Mouse (Mus musculus) forebrain, embryonic 14.5 days (tissue): ENCODE measurements around the gene Syngr3. TPM values are rescaled to one million over a fixed set of nuclear protein-coding genes. Genes with fewer than 3 reads are reported as not detected.
A peak's percentile ranks its signal among the peaks of the same experiment; 100 is the strongest.

Experiments used
- ATAC-seq: fragments of 200-750 bp; cut with Nextera tagmentation; 2 replicates; pipeline ENCODE4 v1.8.0; 2017; ENCODE audit warnings: mild to moderate bottlenecking, moderate library complexity
- DNase-seq: peaks from one replicate; pipeline ENCODE4 v3.0.0-alpha.2; 2015; ENCODE audit warnings: low spot score
- H3K27ac ChIP-seq: fragments of 300-500 bp; sonication (generic); 2 replicates; pipeline ENCODE4 v1.5.1; 2014; ENCODE audit warnings: low read depth, mild to moderate bottlenecking, control low read depth, low read length, moderate library complexity
- H3K27me3 ChIP-seq: fragments of 300-500 bp; sonication (generic); replicated peaks from 2 replicates; pipeline ENCODE4 v1.6.1; 2014; ENCODE audit warnings: low read length, control low read depth, mixed read lengths; ENCODE audit not compliant: control insufficient read depth, insufficient read depth
- H3K36me3 ChIP-seq: fragments of 300-500 bp; sonication (generic); 2 replicates; pipeline ENCODE4 v1.6.1; 2014; ENCODE audit warnings: low read length, control low read depth; ENCODE audit not compliant: control insufficient read depth, insufficient read depth
- H3K4me1 ChIP-seq: fragments of 300-500 bp; sonication (generic); 2 replicates; pipeline ENCODE4 v1.6.1; 2014; ENCODE audit warnings: antibody characterized with exemption, low read length, control low read depth; ENCODE audit not compliant: control insufficient read depth, insufficient read depth
- H3K4me2 ChIP-seq: fragments of 300-500 bp; sonication (generic); 2 replicates; pipeline ENCODE4 v1.6.1; 2014; ENCODE audit warnings: mild to moderate bottlenecking, control low read depth, low read length
- H3K4me3 ChIP-seq: fragments of 300-500 bp; sonication (generic); 2 replicates; pipeline ENCODE4 v1.5.1; 2014; ENCODE audit warnings: low read depth, low read length, control low read depth
- H3K9ac ChIP-seq: fragments of 300-500 bp; sonication (generic); 2 replicates; pipeline ENCODE4 v1.6.1; 2014; ENCODE audit warnings: mild to moderate bottlenecking, low read length, control low read depth, moderate library complexity
- H3K9me3 ChIP-seq: fragments of 300-500 bp; sonication (generic); replicated peaks from 2 replicates; pipeline ENCODE4 v1.6.1; 2016; ENCODE audit warnings: low read length, control low read depth, mixed read lengths; ENCODE audit not compliant: control insufficient read depth
- WGBS: fragments of 180-500 bp; shearing (Covaris S2); extraction: QIAGEN DNeasy Blood & Tissue Kit; methylation state at CpG from one replicate; pipeline ENCODE4 v1.1.7; 2014; 5-methylcytosine and 5-hydroxymethylcytosine counted together
- polyA plus RNA-seq: library from polyadenylated mRNA; unstranded; fragments of >200 nt; fragmentation: Nextera tagmentation; extraction: Ambion mirVana; gene quantifications from 2 replicates; pipeline ENCODE4 v1.2.1, GENCODE M21; 2014

Gene Syngr3
- polyA plus RNA-seq, 1 experiment from 2014 or later: 105 TPM

DNA sequence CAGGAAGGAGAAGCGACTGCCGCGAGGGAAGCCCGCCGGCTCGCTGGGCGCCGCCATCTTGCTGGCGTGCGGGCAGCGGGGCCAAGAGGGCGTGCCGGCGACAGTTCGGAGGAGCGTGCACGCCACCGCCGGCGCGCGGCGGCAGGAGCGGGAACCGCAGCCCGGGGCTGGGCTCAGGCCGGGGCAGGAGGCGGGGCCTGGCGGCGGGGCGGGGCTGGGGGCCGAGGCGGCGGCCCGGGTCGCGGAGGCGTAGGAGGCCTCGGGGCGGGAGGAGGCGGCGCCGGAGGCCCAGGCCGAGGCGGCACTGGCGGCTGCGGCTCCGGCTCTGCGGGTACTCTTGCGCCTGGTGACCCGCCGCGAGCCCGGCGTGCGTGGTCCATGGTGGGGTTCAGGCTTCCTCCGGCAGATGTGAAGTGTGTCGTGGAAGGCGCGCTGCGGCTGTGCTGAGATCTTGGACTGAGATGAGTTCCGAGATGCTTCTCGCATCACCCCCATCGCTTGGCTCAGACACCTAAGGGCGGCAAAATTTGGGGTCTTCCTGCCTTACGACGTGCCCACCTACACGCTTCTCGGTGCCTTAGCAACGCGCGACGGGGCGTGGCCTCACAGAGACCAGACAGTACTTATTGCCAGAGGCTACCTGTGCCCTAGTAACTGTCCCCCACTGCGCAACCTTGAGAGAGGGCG is 6.4 kb upstream of the Syngr3 start, which contains the start of the genes Gfer and Noxo1:
Gene Gfer (minus strand): TSS at position 146 of the 687 bp plus-strand sequence.
Gene Noxo1 (plus strand): TSS at position 224 of the 687 bp plus-strand sequence.
- peak within 1 kb of the TSS; percentile 80 for H3K4me2 ChIP-seq
- under 1% methylated on average over 70 of the region's 76 CpGs for WGBS
- H3K9ac ChIP-seq: peak within 1 kb of the TSS; percentile 85
- peak within 1 kb of the TSS; percentile 80 for H3K27ac ChIP-seq
- ATAC-seq (peak; percentile 94), DNase-seq (peak; percentile 87)
- peaks cover 23% of the 10 kb centered on the region for H3K36me3 ChIP-seq
- H3K4me1 ChIP-seq: peaks cover 12% of the 10 kb centered on the region
- no peaks in the 10 kb centered on the region for H3K9me3 ChIP-seq
- H3K27me3 ChIP-seq: no peaks in the 10 kb centered on the region
- H3K4me3 ChIP-seq: peak within 1 kb of the TSS; percentile 73

DNA sequence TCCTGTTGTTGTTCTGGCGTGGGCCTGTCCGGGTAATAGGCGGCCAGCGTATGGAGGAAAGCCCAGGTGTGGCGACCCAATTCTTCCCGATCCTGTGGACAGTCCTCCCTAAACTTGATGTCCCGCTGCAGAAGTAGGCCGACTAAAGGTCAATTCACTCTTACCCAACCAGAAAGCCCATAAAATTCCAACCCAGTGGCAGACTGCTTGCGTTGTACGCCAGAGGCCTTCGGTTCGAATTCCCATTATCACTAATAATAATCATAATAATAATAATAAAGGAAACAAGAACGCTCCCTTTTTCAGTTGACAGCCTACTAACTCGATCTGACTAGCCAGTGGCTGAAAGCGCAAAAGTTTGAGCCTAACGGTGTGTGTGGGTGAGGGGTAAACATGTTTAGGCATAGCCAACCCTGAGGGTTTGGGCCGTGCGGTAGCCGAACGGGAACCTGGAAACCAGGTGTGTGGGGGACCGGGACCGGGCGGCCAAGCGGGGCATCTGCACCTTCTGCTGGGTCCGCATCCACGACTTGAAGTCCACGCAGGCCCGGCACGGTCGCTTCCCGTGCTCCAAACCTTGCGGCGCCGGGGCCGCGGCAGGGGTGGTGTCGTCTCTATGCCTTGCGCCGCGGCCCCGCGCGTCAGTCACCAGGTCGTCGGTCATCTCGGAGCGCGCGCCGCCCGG is 5.7 kb upstream of the Syngr3 start:
- Histone ChIP-seq H3K4me1 (peaks cover 14% of the 10 kb centered on the region), H3K4me3 (peak overlapping the region; percentile 73), H3K36me3 (peaks cover 16% of the 10 kb centered on the region), H3K4me2 (peak overlapping the region; percentile 80), H3K27me3 (0 out of 2 replicates have a peak, but pooled peaks cover 5% of the 10 kb centered on the region), H3K27ac (peak overlapping the region; percentile 80), H3K9ac (peak overlapping the region; percentile 85), H3K9me3 (no peaks in the 10 kb centered on the region)
- no peak for DNase-seq
- WGBS: 7% methylated on average over 51 of the region's 51 CpGs
- ATAC-seq: no peak; the same call in none of the 2 replicates

DNA sequence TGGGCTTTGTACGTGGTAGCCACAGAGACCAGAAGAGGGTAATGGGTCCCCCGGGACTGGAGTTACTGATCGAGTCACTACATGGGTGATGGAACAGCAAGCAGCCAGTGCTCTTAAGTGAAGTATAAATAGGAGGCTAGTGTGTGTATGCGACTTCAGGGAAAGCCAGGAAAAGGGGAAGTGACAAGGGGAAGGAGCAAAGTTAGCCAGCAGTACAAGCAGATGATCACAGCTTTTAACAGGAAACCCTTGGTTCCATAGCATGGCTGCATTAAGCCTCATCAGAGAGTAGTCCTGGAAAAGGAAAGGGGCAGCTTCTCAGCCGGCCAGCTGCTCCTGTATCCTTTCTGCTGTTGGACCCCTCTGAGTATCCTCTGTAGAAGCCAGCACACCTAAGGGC is 2.6 kb upstream of the Syngr3 start:
- no peak overlapping the region for H3K27ac ChIP-seq
- no peak for DNase-seq
- H3K4me3 ChIP-seq: no peak overlapping the region
- WGBS: 84% methylated on average over 5 of the region's 5 CpGs
- H3K27me3 ChIP-seq: peaks cover 16% of the 10 kb centered on the region
- peaks cover 14% of the 10 kb centered on the region for H3K4me1 ChIP-seq
- peaks cover 7% of the 10 kb centered on the region; the same call in 1 of the 2 replicates for H3K36me3 ChIP-seq
- H3K9ac ChIP-seq: no peak overlapping the region
- no peaks in the 10 kb centered on the region for H3K9me3 ChIP-seq
- no peak for ATAC-seq
- H3K4me2 ChIP-seq: no peak overlapping the region

DNA sequence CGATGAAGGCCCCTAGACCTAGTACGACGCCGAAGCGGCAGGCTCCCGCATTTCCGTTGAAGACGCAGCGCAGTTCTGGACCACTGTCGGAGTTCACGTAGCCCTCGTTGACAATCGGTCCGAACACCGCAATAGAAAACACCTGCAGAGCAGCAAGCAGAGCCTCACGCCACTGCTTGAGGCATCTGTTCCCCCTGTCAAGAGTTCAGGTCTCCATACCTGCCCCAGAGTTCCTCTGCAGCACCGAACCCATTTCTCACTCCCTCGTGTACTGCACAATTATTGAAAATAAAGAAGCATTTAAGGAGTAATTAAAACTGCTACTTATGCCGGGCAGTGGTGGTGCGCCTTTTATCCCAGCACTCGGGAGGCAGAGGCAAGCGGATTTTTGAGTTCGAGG is 2.2 kb downstream of the Syngr3 start:
- Histone ChIP-seq H3K27ac (no peak overlapping the region), H3K9me3 (no peaks in the 10 kb centered on the region), H3K36me3 (peaks cover 2% of the 10 kb centered on the region; the same call in 1 of the 2 replicates), H3K27me3 (peaks cover 19% of the 10 kb centered on the region), H3K4me1 (peaks cover 3% of the 10 kb centered on the region), H3K9ac (peak overlapping the region; percentile 35), H3K4me3 (peak overlapping the region; percentile 25), H3K4me2 (peak overlapping the region; percentile 48)
- WGBS: 19% methylated on average over 23 of the region's 23 CpGs
- DNase-seq (no peak), ATAC-seq (no peak)

DNA sequence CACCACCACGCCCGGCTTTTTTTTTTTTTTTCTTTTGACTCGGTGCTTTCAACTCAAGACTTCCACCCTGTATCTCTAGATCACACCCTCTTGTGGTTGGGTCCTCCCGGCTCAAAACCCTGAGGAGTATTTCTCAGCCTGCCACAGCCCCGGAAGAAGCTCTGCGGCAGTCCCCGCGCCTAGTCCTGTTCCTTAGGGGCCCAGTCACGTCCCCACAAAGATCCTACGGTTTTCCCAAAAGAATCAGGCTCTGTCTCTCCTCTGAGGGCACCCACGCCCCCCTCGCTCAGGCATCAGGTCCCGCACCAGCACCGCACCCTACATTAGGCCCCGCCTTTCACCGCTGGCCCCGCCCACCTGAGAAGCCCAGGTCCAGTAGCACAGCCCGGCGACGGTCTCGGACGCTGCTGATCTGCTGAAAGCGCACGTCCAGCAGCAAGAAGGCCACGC is 2.6 kb downstream of the Syngr3 start:
- no peak for ATAC-seq
- Histone ChIP-seq H3K4me1 (peaks cover 3% of the 10 kb centered on the region), H3K27me3 (peaks cover 19% of the 10 kb centered on the region), H3K9me3 (no peaks in the 10 kb centered on the region), H3K36me3 (peaks cover 5% of the 10 kb centered on the region), H3K4me3 (peak overlapping the region; percentile 25), H3K9ac (peak overlapping the region; percentile 35), H3K27ac (no peak overlapping the region), H3K4me2 (peak overlapping the region; percentile 48)
- no peak for DNase-seq
- under 1% methylated on average over 23 of the region's 25 CpGs for WGBS

DNA sequence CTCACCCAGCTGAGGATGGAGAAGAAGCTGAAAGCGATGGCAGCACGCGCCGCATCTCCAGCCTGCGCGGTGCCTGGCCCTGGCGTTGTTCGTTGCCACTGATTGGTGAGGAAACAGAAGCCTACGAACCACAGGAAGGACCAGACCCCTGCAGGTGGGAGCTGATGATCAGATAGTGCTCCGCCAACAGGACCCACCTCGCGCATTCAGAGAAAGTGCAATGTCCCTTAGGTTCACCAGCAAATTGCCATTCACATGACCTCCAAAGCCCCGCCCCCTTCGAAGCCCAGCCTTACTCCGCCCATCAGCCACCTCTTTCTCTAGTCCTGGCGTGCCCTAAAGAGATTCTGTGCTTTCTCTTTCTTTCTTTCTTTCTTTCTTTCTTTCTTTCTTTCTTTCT is 3.2 kb downstream of the Syngr3 start:
- H3K4me1 ChIP-seq: peaks cover 3% of the 10 kb centered on the region
- H3K27me3 ChIP-seq: peaks cover 19% of the 10 kb centered on the region
- 33% methylated on average over 16 of the region's 16 CpGs for WGBS
- no peak overlapping the region for H3K27ac ChIP-seq
- H3K4me3 ChIP-seq: peak overlapping the region; percentile 2; the same call in 1 of the 2 replicates
- H3K9ac ChIP-seq: no peak overlapping the region
- ATAC-seq (no peak), DNase-seq (no peak)
- peaks cover 12% of the 10 kb centered on the region for H3K36me3 ChIP-seq
- no peaks in the 10 kb centered on the region for H3K9me3 ChIP-seq
- peak overlapping the region; percentile 12; the same call in 1 of the 2 replicates for H3K4me2 ChIP-seq

DNA sequence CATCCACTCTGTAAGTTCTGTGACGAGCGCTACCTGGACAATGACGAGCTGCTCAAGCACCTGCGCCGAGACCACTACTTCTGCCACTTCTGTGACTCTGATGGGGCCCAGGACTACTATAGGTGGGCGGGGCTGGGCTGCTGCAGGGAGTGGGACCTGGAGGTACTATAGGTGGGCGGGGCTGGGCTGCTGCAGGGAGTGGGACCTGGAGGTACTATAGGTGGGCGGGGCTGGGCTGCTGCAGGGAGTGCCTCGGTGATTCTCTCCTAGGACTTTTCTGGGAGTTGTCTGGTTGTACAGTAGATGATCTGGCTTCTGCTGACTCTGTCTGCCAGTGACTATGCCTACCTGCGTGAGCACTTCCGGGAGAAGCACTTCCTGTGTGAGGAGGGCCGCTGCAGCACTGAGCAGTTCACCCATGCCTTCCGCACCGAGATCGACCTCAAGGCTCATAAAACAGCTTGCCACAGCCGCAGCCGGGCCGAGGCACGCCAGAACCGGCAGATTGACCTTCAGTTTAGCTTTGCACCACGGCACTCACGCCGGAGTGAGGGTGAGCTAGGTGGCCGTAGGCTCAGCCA is 12.2 kb downstream of the Syngr3 start:
- ATAC-seq: no peak
- Histone ChIP-seq H3K27me3 (no peaks in the 10 kb centered on the region), H3K4me3 (no peak overlapping the region), H3K36me3 (peaks cover 59% of the 10 kb centered on the region), H3K27ac (no peak overlapping the region), H3K9ac (no peak overlapping the region), H3K4me2 (no peak overlapping the region), H3K9me3 (no peaks in the 10 kb centered on the region), H3K4me1 (no peaks in the 10 kb centered on the region)
- DNase-seq: no peak
- 92% methylated on average over 24 of the region's 24 CpGs for WGBS

DNA sequence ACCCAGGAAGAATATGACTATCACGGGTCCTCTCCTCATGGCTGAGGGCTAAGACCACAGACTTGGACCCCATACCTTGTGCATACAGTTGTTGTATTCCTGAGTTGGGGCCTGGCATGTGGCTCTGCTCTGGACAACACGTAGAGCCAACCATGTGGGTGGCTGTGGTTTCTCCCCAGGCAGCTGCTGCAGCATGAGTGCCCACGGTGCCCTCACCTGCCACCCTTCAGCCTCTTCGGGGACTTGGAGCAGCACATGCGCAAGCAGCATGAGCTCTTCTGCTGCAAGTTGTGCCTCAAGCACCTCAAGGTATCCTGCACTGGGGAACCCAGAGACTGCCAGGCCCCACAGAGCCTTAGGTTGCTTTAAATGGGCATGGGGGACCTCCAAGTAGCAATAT is 12.9 kb downstream of the Syngr3 start:
- ATAC-seq (no peak), DNase-seq (no peak)
- no peak overlapping the region for H3K9ac ChIP-seq
- H3K4me3 ChIP-seq: no peak overlapping the region
- WGBS: 97% methylated on average over 5 of the region's 5 CpGs
- H3K36me3 ChIP-seq: peaks cover 53% of the 10 kb centered on the region
- no peaks in the 10 kb centered on the region for H3K4me1 ChIP-seq
- no peaks in the 10 kb centered on the region for H3K27me3 ChIP-seq
- H3K4me2 ChIP-seq: no peak overlapping the region
- H3K27ac ChIP-seq: no peak overlapping the region
- no peaks in the 10 kb centered on the region for H3K9me3 ChIP-seq
